8 mouse cellular contexts compared by ENCODE assay signal in the genomic region with DNA sequence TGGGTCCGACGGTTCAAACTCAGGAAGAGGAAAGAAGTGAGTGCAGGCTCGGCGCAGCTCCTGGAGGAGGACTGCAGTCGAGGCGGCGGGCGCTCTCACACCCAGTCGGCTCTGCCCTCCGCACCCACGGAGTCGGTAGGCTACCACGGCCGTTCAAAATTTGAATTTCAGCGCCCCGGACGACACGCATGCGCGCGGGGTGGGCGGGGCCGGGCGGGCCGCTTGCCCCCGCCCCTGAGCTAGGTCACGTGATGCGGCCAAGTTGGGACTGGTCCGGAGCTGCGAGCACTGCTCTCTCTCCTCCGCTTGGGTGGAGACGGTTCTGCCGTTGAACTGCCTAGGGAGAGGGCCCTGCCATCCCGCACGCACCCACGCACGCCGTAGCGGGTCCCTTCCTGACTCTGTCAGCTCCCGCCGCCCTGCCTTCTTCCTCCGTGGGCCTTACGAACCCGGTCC. TPM values are rescaled to one million over a fixed set of nuclear protein-coding genes. Genes with fewer than 3 reads are reported as not detected.
A peak's percentile ranks its signal among the peaks of the same experiment; 100 is the strongest.
DNase-seq lines count a peak whose midpoint lies in the region; ATAC-seq and TF ChIP-seq lines count a peak whose summit lies in the region.

A gene (minus strand): TSS at position 168 of the 456 bp plus-strand sequence.

- H3K27ac ChIP-seq in embryonic facial prominence, embryonic 13.5 days, result peak within 1 kb of the TSS; percentile 90
- peak within 1 kb of the TSS; percentile 92 for H3K27ac ChIP-seq in heart, adult 2 months
- peak within 1 kb of the TSS; percentile 48 for H3K27ac ChIP-seq in kidney, adult 2 months (ENCODE audit: insufficient read depth, low read depth, low read length)
- peak within 1 kb of the TSS; percentile 79 for H3K27ac ChIP-seq in limb, embryonic 11.5 days (replicated peaks; ENCODE audit: low read depth, low read length)
- peak within 1 kb of the TSS; percentile 74 for H3K27ac ChIP-seq in midbrain, embryonic 13.5 days
- peak within 1 kb of the TSS; percentile 60 for H3K27ac ChIP-seq in small intestine, adult 2 months (ENCODE audit: insufficient read depth, low read depth, low read length)

- no peaks in the 10 kb centered on the region for H3K9me3 ChIP-seq in embryonic facial prominence, embryonic 13.5 days
- H3K9me3 ChIP-seq in limb, embryonic 11.5 days (ENCODE audit: control insufficient read depth, low read length), result no peaks in the 10 kb centered on the region
- no peaks in the 10 kb centered on the region for H3K9me3 ChIP-seq in midbrain, embryonic 13.5 days

- H3K27me3 ChIP-seq in embryonic facial prominence, embryonic 13.5 days, result no peaks in the 10 kb centered on the region
- no peaks in the 10 kb centered on the region for H3K27me3 ChIP-seq in heart, adult 2 months (ENCODE audit: control insufficient read depth, insufficient read depth, low read length)
- no peaks in the 10 kb centered on the region for H3K27me3 ChIP-seq in kidney, adult 2 months (replicated peaks; ENCODE audit: control insufficient read depth, insufficient read depth, low read length)
- H3K27me3 ChIP-seq in limb, embryonic 11.5 days (ENCODE audit: control insufficient read depth, insufficient read depth, low read length), result no peaks in the 10 kb centered on the region
- no peaks in the 10 kb centered on the region for H3K27me3 ChIP-seq in midbrain, embryonic 13.5 days
- no peaks in the 10 kb centered on the region for H3K27me3 ChIP-seq in small intestine, adult 2 months (ENCODE audit: control insufficient read depth, insufficient read depth, low read length)

- ATAC-seq in embryonic facial prominence, embryonic 13.5 days (ENCODE audit: insufficient number of reproducible peaks, insufficient read depth, low FRiP score, low TSS enrichment, low read depth), result peak; percentile 93
- ATAC-seq in limb, embryonic 11.5 days (ENCODE audit: insufficient number of reproducible peaks, low FRiP score, low TSS enrichment, low read depth), result peak; percentile 94
- ATAC-seq in midbrain, embryonic 13.5 days, result peak; percentile 97

- peak; percentile 97 for TF ChIP-seq POLR2A in heart, adult 2 months (IDR thresholded peaks at IDR 0.05; ENCODE audit: insufficient read depth, low read depth, low read length)
- peak; percentile 96 for TF ChIP-seq POLR2A in kidney, adult 2 months (IDR thresholded peaks at IDR 0.05; ENCODE audit: low read depth, low read length)
- TF ChIP-seq POLR2A in small intestine, adult 2 months (IDR thresholded peaks at IDR 0.05; ENCODE audit: low read depth, low read length), result peak; percentile 90

- DNase-seq in 416B (ENCODE audit: low read depth), result peak; percentile 95
- peak; percentile 93 to 96 for DNase-seq in adrenal gland, postnatal 4 days (ENCODE audit: low spot score in 2 of 2)
- DNase-seq in heart, adult 2 months, result peak; percentile 92 to 95
- peak; percentile 95 for DNase-seq in kidney, adult 2 months
- DNase-seq in limb, embryonic 11.5 days (ENCODE audit: low spot score), result peak; percentile 96

- under 1% methylated on average over 44 of the region's 44 CpGs for WGBS in embryonic facial prominence, embryonic 13.5 days
- under 1% methylated on average over 44 of the region's 44 CpGs for WGBS in heart, adult 2 months
- under 1% methylated on average over 44 of the region's 44 CpGs for WGBS in kidney, adult 2 months
- under 1% methylated on average over 43 of the region's 44 CpGs for WGBS in limb, embryonic 11.5 days
- WGBS in midbrain, embryonic 13.5 days, result 0% methylated on average over 44 of the region's 44 CpGs
- under 1% methylated on average over 44 of the region's 44 CpGs for WGBS in small intestine, adult 2 months

- no peaks in the 10 kb centered on the region for H3K79me2 ChIP-seq in heart, adult 2 months (replicated peaks; ENCODE audit: control insufficient read depth, insufficient read depth, low read length)

- H3K36me3 ChIP-seq in embryonic facial prominence, embryonic 13.5 days, result no peaks in the 10 kb centered on the region
- H3K36me3 ChIP-seq in heart, adult 2 months (ENCODE audit: control insufficient read depth, insufficient read depth, low read length), result no peaks in the 10 kb centered on the region; the same call in 1 of the 2 replicates
- H3K36me3 ChIP-seq in kidney, adult 2 months (ENCODE audit: control insufficient read depth, insufficient read depth, low read length), result no peaks in the 10 kb centered on the region
- H3K36me3 ChIP-seq in limb, embryonic 11.5 days (ENCODE audit: control insufficient read depth, insufficient read depth, low read length), result no peaks in the 10 kb centered on the region; the same call in 1 of the 2 replicates
- H3K36me3 ChIP-seq in midbrain, embryonic 13.5 days, result no peaks in the 10 kb centered on the region
- H3K36me3 ChIP-seq in small intestine, adult 2 months (ENCODE audit: control insufficient read depth, insufficient read depth, low read length), result no peaks in the 10 kb centered on the region

- H3K4me2 ChIP-seq in embryonic facial prominence, embryonic 13.5 days, result peak within 1 kb of the TSS; percentile 74
- H3K4me2 ChIP-seq in limb, embryonic 11.5 days (ENCODE audit: low read depth, severe bottlenecking), result peak within 1 kb of the TSS; percentile 75
- peak within 1 kb of the TSS; percentile 95 for H3K4me2 ChIP-seq in midbrain, embryonic 13.5 days (replicated peaks)

- H3K4me3 ChIP-seq in embryonic facial prominence, embryonic 13.5 days, result peak within 1 kb of the TSS; percentile 81
- H3K4me3 ChIP-seq in heart, adult 2 months, result peak within 1 kb of the TSS; percentile 75
- peak within 1 kb of the TSS; percentile 64 for H3K4me3 ChIP-seq in kidney, adult 2 months (ENCODE audit: insufficient read depth, low read depth, low read length)
- peak within 1 kb of the TSS; percentile 74 for H3K4me3 ChIP-seq in limb, embryonic 11.5 days (ENCODE audit: low read depth, low read length)
- peak within 1 kb of the TSS; percentile 88 for H3K4me3 ChIP-seq in midbrain, embryonic 13.5 days (replicated peaks)
- peak within 1 kb of the TSS; percentile 77 for H3K4me3 ChIP-seq in small intestine, adult 2 months (ENCODE audit: low read depth, low read length)

- intact Hi-C loops in heart, adult 2 months (cut with DNase I), result loop anchor here (2.0 kb wide), 1 partner anchor 22 kb away; a partner anchor contains a TSS

- H3K4me1 ChIP-seq in embryonic facial prominence, embryonic 13.5 days, result peaks cover 23% of the 10 kb centered on the region
- no peaks in the 10 kb centered on the region for H3K4me1 ChIP-seq in heart, adult 2 months (ENCODE audit: control insufficient read depth, insufficient read depth, low read length)
- no peaks in the 10 kb centered on the region; the same call in 1 of the 2 replicates for H3K4me1 ChIP-seq in kidney, adult 2 months (ENCODE audit: control insufficient read depth, insufficient read depth, low read length)
- H3K4me1 ChIP-seq in limb, embryonic 11.5 days (ENCODE audit: control insufficient read depth, insufficient read depth, low read length), result peaks cover 3% of the 10 kb centered on the region; the same call in 1 of the 2 replicates
- H3K4me1 ChIP-seq in midbrain, embryonic 13.5 days (replicated peaks), result peaks cover 21% of the 10 kb centered on the region
- no peaks in the 10 kb centered on the region; the same call in none of the 2 replicates for H3K4me1 ChIP-seq in small intestine, adult 2 months (ENCODE audit: control insufficient read depth, insufficient read depth, insufficient read length, low read length)

- peak; percentile 38 for TF ChIP-seq CTCF in heart, adult 2 months (IDR thresholded peaks at IDR 0.05)
- no peak for TF ChIP-seq CTCF in kidney, adult 2 months (conservative IDR thresholded peaks at IDR 0.05; ENCODE audit: insufficient read depth, insufficient read length, low read depth, low read length)
- no peak for TF ChIP-seq CTCF in small intestine, adult 2 months (IDR thresholded peaks at IDR 0.05; ENCODE audit: extremely low read depth, insufficient read length, insufficient replicate concordance, low read depth, low read length)

- TF ChIP-seq EP300 in heart, adult 2 months (IDR thresholded peaks at IDR 0.05; ENCODE audit: insufficient read depth, low read depth, low read length), result peak; percentile 57; the same call in 1 of the 2 replicates

- H3K9ac ChIP-seq in embryonic facial prominence, embryonic 13.5 days, result peak within 1 kb of the TSS; percentile 89
- H3K9ac ChIP-seq in heart, adult 2 months (ENCODE audit: low read depth, low read length), result peak within 1 kb of the TSS; percentile 92
- H3K9ac ChIP-seq in limb, embryonic 11.5 days (ENCODE audit: low read length), result peak within 1 kb of the TSS; percentile 87
- peak within 1 kb of the TSS; percentile 81 for H3K9ac ChIP-seq in midbrain, embryonic 13.5 days (replicated peaks)

RNA-seq across cellular contexts. Expression of the gene that starts here (rescaled TPM):
- total RNA-seq in adrenal gland, postnatal 4 days (2021), result 10 to 100 TPM; 27.0 to 28.1 TPM
- polyA plus RNA-seq in embryonic facial prominence, embryonic 13.5 days (2015; fragmentation: Nextera tagmentation; extraction: Ambion mirVana), result 41.9 and 42.5 TPM in 2 replicates
- total RNA-seq in heart, adult 2 months (2021), result 1 to 10 TPM; 1.4 to 1.5 TPM
- 0.43 and 0.82 TPM in 2 replicates for polyA plus RNA-seq in heart, adult 2 months (2012; rRNA removed)
- polyA plus RNA-seq in kidney, adult 2 months (2012; rRNA removed), result 0.33 and 0.44 TPM in 2 replicates
- 54.4 and 56.1 TPM in 2 replicates for polyA plus RNA-seq in limb, embryonic 11.5 days (2014; fragmentation: Nextera tagmentation; extraction: Ambion mirVana)
- polyA plus RNA-seq in midbrain, embryonic 13.5 days (2015; fragmentation: Nextera tagmentation; extraction: Ambion mirVana), result 10.7 and 12.1 TPM in 2 replicates
- polyA plus RNA-seq in small intestine, adult 2 months (2012; rRNA removed), result 0.99 and 1.3 TPM in 2 replicates

Comparison
In these comparisons a context has a peak if more than half of its experiments do, and no peak if none do; other contexts are left out.
1. Peak in every context shown above with its lines: DNase-seq, ATAC-seq, H3K4me3 ChIP-seq and H3K27ac ChIP-seq.
2. RNA of the gene that starts here (total RNA-seq): 27.0 to 28.1 TPM in adrenal gland, postnatal 4 days; 1.4 to 1.5 TPM in heart, adult 2 months; every median in the first group is over 10 times any median in the second.
3. Peak in DNase-seq, H3K4me3 ChIP-seq and H3K27ac ChIP-seq in kidney, adult 2 months; RNA of the gene not detected or under 1 TPM.